Mouse (Mus musculus): Measurements from ENCODE around the gene Dph5.

Gene Dph5

GRCm38 (mm10) chr3:115979000-115979399, 91.4 kb downstream of the Dph5 start:
- in situ Hi-C loops (cut with MboI; ENCODE audit: low pct_unique_long_range_greater_than_20kb in 1 of 2, low sequenced_read_pairs in 2 of 2, unreplicated experiment in 1 of 2), result no loop called here

DNA sequence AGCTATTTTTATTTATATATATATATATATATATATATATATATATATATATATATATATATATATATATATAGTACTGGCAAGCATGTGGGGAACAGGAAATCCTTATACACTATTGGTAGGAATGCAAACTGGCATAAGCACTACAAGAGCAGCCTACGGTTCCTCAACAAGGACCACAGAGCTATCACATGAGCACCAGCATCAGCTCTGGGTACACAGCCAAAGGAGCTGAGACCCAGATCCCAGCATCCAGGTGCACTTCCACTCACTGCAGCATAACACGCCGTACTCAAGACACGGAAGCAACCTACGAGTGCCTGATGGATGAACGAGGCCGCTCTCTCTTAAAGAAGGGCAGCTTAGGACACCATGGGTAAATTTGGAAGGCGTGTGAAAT, 95.6 kb downstream of the Dph5 start:
- in situ Hi-C loops (cut with MboI; ENCODE audit: low pct_unique_long_range_greater_than_20kb in 1 of 2, low sequenced_read_pairs in 2 of 2, unreplicated experiment in 1 of 2), result no loop called here
